Mouse (Mus musculus) stomach, embryonic 16.5 days (tissue): ENCODE measurements around the gene Clec10a. TPM values are rescaled to one million over a fixed set of nuclear protein-coding genes. Genes with fewer than 3 reads are reported as not detected.

Experiments
- ATAC-seq: fragments of 200-750 bp; cut with Nextera tagmentation; 2 replicates; pipeline ENCODE4 v1.8.0; 2017; ENCODE audit warnings: moderate number of reproducible peaks, moderate TSS enrichment; ENCODE audit not compliant: insufficient read depth, low FRiP score
- H3K27ac ChIP-seq: fragments of 300-500 bp; sonication (generic); 2 replicates; pipeline ENCODE4 v1.5.1; 2014; ENCODE audit warnings: low read length
- H3K27me3 ChIP-seq: fragments of 300-500 bp; sonication (generic); 2 replicates; pipeline ENCODE4 v1.6.1; 2014; ENCODE audit warnings: low read length, control low read depth, mixed read lengths; ENCODE audit not compliant: control insufficient read depth, insufficient read depth
- H3K36me3 ChIP-seq: fragments of 300-500 bp; sonication (generic); 2 replicates; pipeline ENCODE4 v1.6.1; 2014; ENCODE audit warnings: low read length; ENCODE audit not compliant: control insufficient read depth, insufficient read depth
- H3K4me1 ChIP-seq: fragments of 300-500 bp; sonication (generic); 2 replicates; pipeline ENCODE4 v1.6.1; 2014; ENCODE audit warnings: low read length, control low read depth, mixed read lengths; ENCODE audit not compliant: control insufficient read depth, insufficient read depth
- H3K4me2 ChIP-seq: fragments of 300-500 bp; sonication (generic); 2 replicates; pipeline ENCODE4 v1.6.1; 2014; ENCODE audit warnings: low read depth, low read length, mixed read lengths
- H3K4me3 ChIP-seq: fragments of 300-500 bp; sonication (generic); replicated peaks from 2 replicates; pipeline ENCODE4 v1.5.1; 2014; ENCODE audit warnings: mild to moderate bottlenecking, low read length
- H3K9ac ChIP-seq: fragments of 300-500 bp; sonication (generic); 2 replicates; pipeline ENCODE4 v1.6.1; 2014; ENCODE audit warnings: low read length
- H3K9me3 ChIP-seq: fragments of 300-500 bp; sonication (generic); replicated peaks from 2 replicates; pipeline ENCODE4 v1.6.1; 2016; ENCODE audit warnings: low read length, control low read depth; ENCODE audit not compliant: control insufficient read depth
- WGBS: fragments of 180-500 bp; shearing (Covaris S2); extraction: QIAGEN DNeasy Blood & Tissue Kit; methylation state at CpG from one replicate; pipeline ENCODE4 v1.1.7; 2014; 5-methylcytosine and 5-hydroxymethylcytosine counted together
- polyA plus RNA-seq: library from polyadenylated mRNA; unstranded; fragments of >200 nt; fragmentation: Nextera tagmentation; extraction: Ambion mirVana; gene quantifications from 2 replicates; pipeline ENCODE4 v1.2.1, GENCODE M21; 2015

The Clec10a gene
- polyA plus RNA-seq, 1 experiment from 2014 or later, result 1.3 TPM

DNA sequence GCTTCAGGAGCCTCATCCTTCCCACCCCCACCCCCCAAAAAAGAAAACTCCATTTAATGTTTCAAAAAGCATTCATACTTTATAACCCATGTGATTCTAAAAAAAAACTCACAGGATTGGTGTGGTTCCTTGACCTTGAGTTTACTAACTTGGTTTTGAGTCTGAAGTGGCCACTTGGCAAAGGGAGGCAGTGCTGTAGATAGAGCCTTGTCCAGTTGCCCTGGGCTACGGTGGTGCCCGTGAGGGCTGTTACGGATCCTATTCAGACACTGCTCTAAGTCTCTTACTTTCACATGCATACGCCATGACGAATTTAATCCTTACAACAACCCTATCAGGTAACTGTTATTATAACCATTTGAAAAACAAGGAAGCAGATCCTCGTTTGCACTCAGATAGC is 56.0 kb downstream of the Clec10a start:
- Histone ChIP-seq H3K27me3 (peaks cover 32% of the 10 kb centered on the region), H3K4me3 (no peak overlapping the region)
- WGBS, result 79% methylated on average over 6 of the region's 6 CpGs

DNA sequence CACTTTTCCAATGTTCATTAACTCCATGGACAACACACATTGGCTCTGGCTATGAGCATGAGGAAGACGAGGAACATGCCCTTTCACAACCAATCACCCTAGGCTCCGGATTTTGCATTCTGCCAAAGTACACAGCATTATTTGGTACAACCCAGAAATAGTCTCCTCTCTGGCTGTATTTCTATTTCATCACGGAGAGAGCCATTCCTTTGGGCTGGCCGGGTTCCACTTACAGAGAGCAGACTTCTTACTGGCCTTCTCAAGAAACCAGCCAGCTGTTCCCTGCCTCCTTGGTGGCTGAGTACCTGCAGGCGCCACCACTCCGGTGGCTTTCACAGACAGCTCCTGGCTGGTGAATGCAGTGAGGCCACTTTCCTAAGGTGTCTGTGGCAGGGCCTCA is 56.4 kb downstream of the Clec10a start, which contains the start of gene Slc16a11:
Gene Slc16a11, plus strand, starts transcription at position 330 of the 400 bp plus-strand sequence.
- no peak for ATAC-seq
- Histone ChIP-seq H3K4me2 (peak within 1 kb of the TSS; percentile 54), H3K36me3 (no peaks in the 10 kb centered on the region), H3K9ac (peak within 1 kb of the TSS; percentile 66), H3K27ac (no peak within 1 kb of the TSS), H3K4me1 (peaks cover 3% of the 10 kb centered on the region; the same call in 1 of the 2 replicates), H3K4me3 (peak within 1 kb of the TSS; percentile 40), H3K9me3 (no peaks in the 10 kb centered on the region), H3K27me3 (peaks cover 35% of the 10 kb centered on the region)
- WGBS, result 50% methylated on average over 6 of the region's 6 CpGs

More for the DNA sequence above, 56.0 kb downstream of the Clec10a start:
- no peak overlapping the region for H3K27ac ChIP-seq
- H3K4me2 ChIP-seq, result no peak overlapping the region
- H3K36me3 ChIP-seq, result no peaks in the 10 kb centered on the region
- no peaks in the 10 kb centered on the region for H3K9me3 ChIP-seq
- no peak for ATAC-seq
- H3K4me1 ChIP-seq, result peaks cover 3% of the 10 kb centered on the region; the same call in 1 of the 2 replicates
- no peak overlapping the region for H3K9ac ChIP-seq

GRCm38 (mm10) chr11:70212896-70213295 is 56.9 kb downstream of the Clec10a start:
- Histone ChIP-seq H3K4me3 (no peak overlapping the region), H3K27me3 (peaks cover 37% of the 10 kb centered on the region), H3K9me3 (no peaks in the 10 kb centered on the region), H3K4me1 (peaks cover 3% of the 10 kb centered on the region; the same call in 1 of the 2 replicates), H3K9ac (peak overlapping the region; percentile 49; the same call in 1 of the 2 replicates), H3K27ac (no peak overlapping the region), H3K4me2 (0 out of 2 replicates have a peak overlapping the region, but pooled peaks have one; percentile 54), H3K36me3 (no peaks in the 10 kb centered on the region)
- 7% methylated on average over 9 of the region's 9 CpGs for WGBS
- ATAC-seq, result no peak

DNA sequence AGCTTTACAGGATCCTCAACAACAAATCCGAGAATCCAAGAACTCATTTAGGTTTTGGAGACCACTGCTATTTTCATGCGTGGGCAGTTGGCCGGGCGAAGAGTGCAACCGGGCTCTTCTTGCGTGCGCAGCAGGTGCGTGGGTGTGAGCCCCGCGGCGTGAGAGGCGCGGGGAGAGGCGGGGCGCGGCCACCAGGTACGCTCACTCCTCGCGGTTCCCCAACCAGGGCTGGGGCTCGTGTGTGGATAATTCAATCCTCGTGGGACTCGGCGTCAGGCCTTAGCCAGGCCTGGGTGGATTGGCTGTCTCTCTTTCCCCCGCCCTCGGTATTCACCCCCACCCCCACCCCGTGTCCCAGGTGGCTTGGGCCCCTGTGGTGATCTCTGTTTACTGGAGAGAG is 57.7 kb downstream of the Clec10a start:
- 7% methylated on average over 26 of the region's 26 CpGs for WGBS

DNA sequence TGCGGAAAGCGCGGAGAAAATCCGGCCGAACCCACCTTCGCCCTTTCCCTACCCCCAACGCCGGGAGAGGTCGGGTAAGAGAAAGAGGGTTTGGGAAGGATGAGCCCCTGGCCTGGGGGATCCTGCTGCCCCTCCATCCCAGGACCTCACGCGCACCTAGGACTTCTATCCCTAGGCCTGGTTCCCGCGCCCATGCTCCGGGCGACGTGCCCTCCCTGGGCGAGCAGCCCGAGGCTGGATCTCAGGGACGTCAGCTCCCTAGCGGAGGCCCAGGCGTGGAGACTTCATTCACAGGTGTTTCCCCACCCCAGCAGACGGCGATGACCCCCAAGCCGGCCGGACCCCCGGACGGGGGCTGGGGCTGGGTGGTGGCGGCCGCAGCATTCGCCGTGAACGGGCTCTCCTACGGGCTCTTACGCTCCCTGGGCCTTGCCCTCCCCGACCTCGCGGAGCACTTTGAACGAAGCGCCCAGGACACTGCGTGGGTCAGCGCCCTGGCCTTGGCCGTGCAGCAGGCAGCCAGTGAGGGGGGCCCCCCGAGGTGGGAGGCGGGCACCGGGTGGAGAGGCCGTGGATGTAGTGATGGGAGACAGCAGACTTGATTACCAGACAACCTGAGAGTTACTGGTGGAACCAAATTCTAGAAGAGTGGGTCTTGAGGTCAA is 58.3 kb downstream of the Clec10a start:
- H3K4me2 ChIP-seq, result peak overlapping the region; percentile 54
- no peaks in the 10 kb centered on the region for H3K36me3 ChIP-seq
- 2% methylated on average over 46 of the region's 46 CpGs for WGBS
- H3K9me3 ChIP-seq, result no peaks in the 10 kb centered on the region
- peak overlapping the region; percentile 66 for H3K9ac ChIP-seq
- peaks cover 3% of the 10 kb centered on the region; the same call in 1 of the 2 replicates for H3K4me1 ChIP-seq
- H3K4me3 ChIP-seq, result peak overlapping the region; percentile 40
- H3K27ac ChIP-seq, result no peak overlapping the region
- peaks cover 37% of the 10 kb centered on the region for H3K27me3 ChIP-seq
- ATAC-seq, result 0 out of 2 replicates have a peak, but pooled peaks have one; percentile 26

More for the DNA sequence above, 57.7 kb downstream of the Clec10a start:
- Histone ChIP-seq H3K27ac (no peak overlapping the region), H3K36me3 (no peaks in the 10 kb centered on the region), H3K9ac (peak overlapping the region; percentile 66), H3K27me3 (peaks cover 37% of the 10 kb centered on the region), H3K4me1 (peaks cover 3% of the 10 kb centered on the region; the same call in 1 of the 2 replicates), H3K9me3 (no peaks in the 10 kb centered on the region), H3K4me3 (peak overlapping the region; percentile 40), H3K4me2 (peak overlapping the region; percentile 54)
- ATAC-seq, result peak; percentile 11; the same call in 1 of the 2 replicates

- Histone ChIP-seq H3K4me1 (peaks cover 3% of the 10 kb centered on the region; the same call in 1 of the 2 replicates), H3K9ac (no peak overlapping the region), H3K4me2 (peak overlapping the region; percentile 54; the same call in 1 of the 2 replicates), H3K27ac (no peak overlapping the region), H3K9me3 (no peaks in the 10 kb centered on the region), H3K4me3 (peak overlapping the region; percentile 40; the same call in 1 of the 2 replicates), H3K27me3 (peaks cover 37% of the 10 kb centered on the region), H3K36me3 (no peaks in the 10 kb centered on the region)
- no peak; the same call in 1 of the 2 replicates for ATAC-seq
- 10% methylated on average over 18 of the region's 18 CpGs for WGBS
Observed at GRCm38 (mm10) chr11:70214856-70215209, 58.8 kb downstream of the Clec10a start.

GRCm38 (mm10) chr11:70215301-70215700 is 59.3 kb downstream of the Clec10a start:
- 24% methylated on average over 22 of the region's 22 CpGs for WGBS
- H3K27me3 ChIP-seq, result peaks cover 37% of the 10 kb centered on the region

GRCm38 (mm10) chr11:70216103-70216502 is 60.1 kb downstream of the Clec10a start:
- Histone ChIP-seq H3K27me3 (peaks cover 37% of the 10 kb centered on the region), H3K36me3 (no peaks in the 10 kb centered on the region), H3K27ac (no peak overlapping the region), H3K9me3 (no peaks in the 10 kb centered on the region), H3K4me2 (no peak overlapping the region), H3K9ac (no peak overlapping the region), H3K4me3 (no peak overlapping the region), H3K4me1 (peaks cover 9% of the 10 kb centered on the region; the same call in 1 of the 2 replicates)
- ATAC-seq, result no peak
- 70% methylated on average over 3 of the region's 3 CpGs for WGBS

More at GRCm38 (mm10) chr11:70215301-70215700, 59.3 kb downstream of the Clec10a start:
- peaks cover 7% of the 10 kb centered on the region; the same call in 1 of the 2 replicates for H3K4me1 ChIP-seq
- no peaks in the 10 kb centered on the region for H3K36me3 ChIP-seq
- H3K4me3 ChIP-seq, result no peak overlapping the region
- 0 out of 2 replicates have a peak overlapping the region, but pooled peaks have one; percentile 23 for H3K9ac ChIP-seq
- no peak overlapping the region for H3K27ac ChIP-seq
- no peak overlapping the region for H3K4me2 ChIP-seq
- no peaks in the 10 kb centered on the region for H3K9me3 ChIP-seq
- no peak for ATAC-seq

GRCm38 (mm10) chr11:70218039-70218438 is 62.0 kb downstream of the Clec10a start:
- H3K36me3 ChIP-seq, result no peaks in the 10 kb centered on the region
- H3K27me3 ChIP-seq, result peaks cover 33% of the 10 kb centered on the region
- ATAC-seq, result no peak
- H3K4me3 ChIP-seq, result no peak overlapping the region
- H3K9me3 ChIP-seq, result no peaks in the 10 kb centered on the region
- H3K4me2 ChIP-seq, result no peak overlapping the region
- H3K27ac ChIP-seq, result no peak overlapping the region
- WGBS, result 79% methylated on average over 4 of the region's 4 CpGs
- no peak overlapping the region for H3K9ac ChIP-seq
- H3K4me1 ChIP-seq, result peaks cover 13% of the 10 kb centered on the region
